Comparison of ENCODE assay signal across 8 mouse cellular contexts in the genomic region with DNA sequence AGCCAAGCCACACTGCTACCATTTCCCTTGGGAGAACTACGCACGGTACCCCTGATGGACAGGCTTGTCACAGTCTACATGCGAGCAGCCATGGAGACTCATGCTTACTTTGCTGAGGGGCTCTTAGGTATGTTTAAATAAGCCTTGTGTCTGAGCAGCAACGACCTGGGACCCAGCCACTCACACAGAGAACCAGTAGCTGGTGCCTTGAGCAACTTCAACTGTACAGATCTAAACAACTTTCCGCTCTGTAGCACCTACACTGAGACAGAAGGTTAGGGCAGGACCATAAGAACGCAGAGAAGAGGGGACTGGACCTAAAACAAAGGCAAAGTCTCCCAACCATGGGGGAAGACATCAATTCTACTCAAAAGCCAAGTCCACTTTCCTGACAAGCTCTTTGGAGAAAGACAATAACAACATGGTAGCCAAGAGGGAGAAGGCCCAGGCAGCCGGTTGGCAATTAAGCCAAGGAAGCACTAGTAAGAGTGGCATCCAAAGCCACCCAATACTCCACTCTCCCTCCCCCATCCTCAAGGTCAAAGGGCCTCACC. TPM values are rescaled to one million over a fixed set of nuclear protein-coding genes. Genes with fewer than 3 reads are reported as not detected.
DNase-seq lines count a peak whose midpoint lies in the region; ATAC-seq and TF ChIP-seq lines count a peak whose summit lies in the region.

No protein-coding gene starts in this region.

- H3K36me3 ChIP-seq in heart, embryonic 14.5 days (ENCODE audit: control insufficient read depth, insufficient read depth, low read length), result peaks cover 17% of the 10 kb centered on the region
- peaks cover 0 to 30% of the 10 kb centered on the region in 2 experiments; a peak in 2 of 4 replicates for H3K36me3 ChIP-seq in MEL (ENCODE audit: control insufficient read depth in 1 of 2, insufficient read depth in 2 of 2, low read length in 2 of 2)
- H3K36me3 ChIP-seq in hindbrain, embryonic 10.5 days, result peaks cover 40% of the 10 kb centered on the region
- H3K36me3 ChIP-seq in midbrain, embryonic 10.5 days, result peaks cover 43% of the 10 kb centered on the region

- peak overlapping the region; percentile 34 to 78 for H3K27ac ChIP-seq in heart, embryonic 14.5 days (replicated peaks in 1 of 2; ENCODE audit: control insufficient read depth in 1 of 2, insufficient read depth in 1 of 2, low read depth in 2 of 2, low read length in 2 of 2)
- peak overlapping the region; percentile 79 for H3K27ac ChIP-seq in MEL (ENCODE audit: control insufficient read depth, low read depth, low read length)
- H3K27ac ChIP-seq in hindbrain, embryonic 10.5 days, result peak overlapping the region; percentile 99
- peak overlapping the region; percentile 99 for H3K27ac ChIP-seq in midbrain, embryonic 10.5 days (replicated peaks)

- no peak; a peak in 1 of 4 replicates for TF ChIP-seq POLR2A in MEL (IDR thresholded peaks at IDR 0.05; ENCODE audit: control insufficient read depth in 1 of 2, insufficient read depth in 1 of 2, low read depth in 1 of 2, low read length in 2 of 2, poor library complexity in 1 of 2)

- peaks cover 92% of the 10 kb centered on the region for H3K79me2 ChIP-seq in MEL (ENCODE audit: control insufficient read depth, insufficient read depth, low read length, poor library complexity)

- ATAC-seq in heart, embryonic 14.5 days (ENCODE audit: insufficient number of reproducible peaks, insufficient read depth, low FRiP score, low read depth), result no peak

- TF ChIP-seq CTCF in MEL (IDR thresholded peaks at IDR 0.05 in 2 of 3, conservative IDR thresholded peaks at IDR 0.05 in 1 of 3; ENCODE audit: control insufficient read depth in 1 of 3, insufficient read depth in 1 of 3, low read depth in 2 of 3, low read length in 3 of 3, poor library complexity in 1 of 3, severe bottlenecking in 1 of 3), result no peak

- TF ChIP-seq EP300 in MEL (IDR thresholded peaks at IDR 0.05; ENCODE audit: low read depth in 1 of 2, low read length in 2 of 2), result no peak

- no peaks in the 10 kb centered on the region for H3K9me3 ChIP-seq in heart, embryonic 14.5 days (ENCODE audit: control insufficient read depth, low read length)
- H3K9me3 ChIP-seq in MEL (replicated peaks; ENCODE audit: insufficient read depth, low read length), result no peaks in the 10 kb centered on the region
- H3K9me3 ChIP-seq in hindbrain, embryonic 10.5 days, result no peaks in the 10 kb centered on the region
- H3K9me3 ChIP-seq in midbrain, embryonic 10.5 days (replicated peaks), result no peaks in the 10 kb centered on the region

- 0 out of 2 replicates have a peak, but pooled peaks cover 3% of the 10 kb centered on the region for H3K27me3 ChIP-seq in heart, embryonic 14.5 days (ENCODE audit: control insufficient read depth, insufficient read depth, low read length)
- no peaks in the 10 kb centered on the region for H3K27me3 ChIP-seq in MEL (ENCODE audit: control insufficient read depth in 1 of 2, insufficient read depth in 2 of 2, low read length in 2 of 2)
- 0 out of 2 replicates have a peak, but pooled peaks cover 8% of the 10 kb centered on the region for H3K27me3 ChIP-seq in hindbrain, embryonic 10.5 days (ENCODE audit: insufficient read depth, poor library complexity, severe bottlenecking)
- 0 out of 2 replicates have a peak, but pooled peaks cover 6% of the 10 kb centered on the region for H3K27me3 ChIP-seq in midbrain, embryonic 10.5 days (ENCODE audit: low read depth, poor library complexity, severe bottlenecking)

- H3K9ac ChIP-seq in heart, embryonic 14.5 days (ENCODE audit: low read length), result peak overlapping the region; percentile 97
- H3K9ac ChIP-seq in MEL (ENCODE audit: control insufficient read depth, low read depth, low read length, poor library complexity, severe bottlenecking), result peak overlapping the region; percentile 83

- no peak for TF ChIP-seq RAD21 in MEL (IDR thresholded peaks at IDR 0.05; ENCODE audit: low read depth, low read length)

- WGBS in heart, embryonic 14.5 days, result 35% methylated on average over 7 of the region's 7 CpGs
- 50% methylated on average over 7 of the region's 7 CpGs for WGBS in hindbrain, embryonic 10.5 days
- WGBS in midbrain, embryonic 10.5 days, result 53% methylated on average over 7 of the region's 7 CpGs

- peak overlapping the region; percentile 68 to 84 for H3K4me3 ChIP-seq in heart, embryonic 14.5 days (ENCODE audit: control insufficient read depth in 1 of 2, insufficient read depth in 1 of 2, low read depth in 1 of 2, low read length in 2 of 2)
- peak overlapping the region; percentile 64 to 83 for H3K4me3 ChIP-seq in MEL (ENCODE audit: control insufficient read depth in 1 of 2, insufficient read depth in 1 of 2, low read depth in 2 of 2, low read length in 2 of 2)
- H3K4me3 ChIP-seq in hindbrain, embryonic 10.5 days, result peak overlapping the region; percentile 88
- peak overlapping the region; percentile 94 for H3K4me3 ChIP-seq in midbrain, embryonic 10.5 days

- DNase-seq in heart, adult 18-20 months, result no peak
- DNase-seq in MEL (ENCODE audit: low read depth, low spot score), result peak; percentile 53
- no peak for DNase-seq in hindbrain, embryonic 10.5 days (ENCODE audit: low spot score)
- no peak for DNase-seq in midbrain, embryonic 10.5 days (ENCODE audit: low spot score)
- no peak for DNase-seq in thymus, postnatal 4 days
- DNase-seq in layer of hippocampus, postnatal 25 days (ENCODE audit: extremely low spot score in 1 of 2, low spot score in 1 of 2), result no peak
- no peak for DNase-seq in urinary bladder, adult 2 months (ENCODE audit: low spot score)

- H3K4me1 ChIP-seq in heart, embryonic 14.5 days (ENCODE audit: control insufficient read depth in 2 of 2, insufficient read depth in 2 of 2, low read length in 2 of 2), result peaks cover 30 to 73% of the 10 kb centered on the region in 2 experiments
- H3K4me1 ChIP-seq in MEL (ENCODE audit: control insufficient read depth in 1 of 2, insufficient read depth in 2 of 2, low read length in 2 of 2), result peaks cover 23 to 41% of the 10 kb centered on the region in 2 experiments
- peaks cover 89% of the 10 kb centered on the region for H3K4me1 ChIP-seq in hindbrain, embryonic 10.5 days (replicated peaks)
- peaks cover 96% of the 10 kb centered on the region for H3K4me1 ChIP-seq in midbrain, embryonic 10.5 days

- H3K4me2 ChIP-seq in heart, embryonic 14.5 days (ENCODE audit: low read length), result peak overlapping the region; percentile 93

TF ChIP-seq in MEL, 35 proteins besides CTCF, POLR2A, EP300 and RAD21:
- TF ChIP-seq ZKSCAN1 (IDR thresholded peaks at IDR 0.05; ENCODE audit: low read depth, low read length), result no peak
- TF ChIP-seq ZC3H11A (IDR thresholded peaks at IDR 0.05; ENCODE audit: low read depth, low read length), result no peak
- no peak for TF ChIP-seq SMC3 (IDR thresholded peaks at IDR 0.05; ENCODE audit: low read depth, low read length)
- TF ChIP-seq ZNF384 (IDR thresholded peaks at IDR 0.05; ENCODE audit: low read depth, low read length), result no peak
- no peak for TF ChIP-seq KAT2A (conservative IDR thresholded peaks at IDR 0.05; ENCODE audit: low read depth, low read length)
- TF ChIP-seq MYC (IDR thresholded peaks at IDR 0.05; ENCODE audit: low read depth, low read length), result no peak
- TF ChIP-seq BHLHE40 (IDR thresholded peaks at IDR 0.05; ENCODE audit: borderline replicate concordance, low read depth, low read length), result no peak
- no peak for TF ChIP-seq JUND (IDR thresholded peaks at IDR 0.05; ENCODE audit: low read depth, low read length)
- no peak for TF ChIP-seq HCFC1 (IDR thresholded peaks at IDR 0.05; ENCODE audit: low read depth, low read length)
- no peak for TF ChIP-seq ZMIZ1 (IDR thresholded peaks at IDR 0.05; ENCODE audit: low read depth, low read length)
- no peak for TF ChIP-seq NRF1 (IDR thresholded peaks at IDR 0.05; ENCODE audit: insufficient read depth, low read depth, low read length, poor library complexity, severe bottlenecking)
- no peak for TF ChIP-seq MAX (IDR thresholded peaks at IDR 0.05; ENCODE audit: low read length)
- no peak for TF ChIP-seq RCOR1 (IDR thresholded peaks at IDR 0.05; ENCODE audit: low read depth, low read length)
- TF ChIP-seq USF1 (IDR thresholded peaks at IDR 0.05; ENCODE audit: low read depth, low read length), result no peak
- no peak for TF ChIP-seq NELFE (IDR thresholded peaks at IDR 0.05; ENCODE audit: low read depth, low read length)
- no peak for TF ChIP-seq MAZ (IDR thresholded peaks at IDR 0.05; ENCODE audit: low read depth, low read length)
- no peak for TF ChIP-seq GABPA (IDR thresholded peaks at IDR 0.05; ENCODE audit: low read depth, low read length)

RNA-seq across cellular contexts. Expression of gene Irs2, which starts 4.3 kb away (rescaled TPM):
- 4.1 and 4.5 TPM in 2 replicates for polyA plus RNA-seq in heart, embryonic 14.5 days (2014; fragmentation: Nextera tagmentation; extraction: Ambion mirVana)
- total RNA-seq in heart, adult 18-20 months (2021), result 10 to 100 TPM; 17.8 to 18.5 TPM
- 12.4 and 16.4 TPM in 2 replicates for total RNA-seq in MEL (2012; rRNA removed)
- polyA plus RNA-seq in MEL (2012; ENCODE audit: insufficient read depth in 1 of 2, insufficient read length in 2 of 2, low read depth in 1 of 2, low replicate concordance in 2 of 2, missing spikeins in 1 of 2), result 10 to 100 TPM in 1 of 2 experiments, not detected in 1; 23.1 TPM
- polyA plus RNA-seq in hindbrain, embryonic 10.5 days (2016; fragmentation: Nextera tagmentation; extraction: Ambion mirVana), result 4.9 and 6.0 TPM in 2 replicates
- 5.6 and 5.9 TPM in 2 replicates for polyA plus RNA-seq in midbrain, embryonic 10.5 days (2016; fragmentation: Nextera tagmentation; extraction: Ambion mirVana)
- total RNA-seq in layer of hippocampus, postnatal 25 days (2021), result 10 to 100 TPM; 60.7 to 69.3 TPM
- polyA plus RNA-seq in urinary bladder, adult 2 months (2012; rRNA removed), result 8.5 and 13.4 TPM in 2 replicates
